Mouse (Mus musculus) kidney, adult 2 months (tissue): ENCODE measurements at regions not wholly inside any gene's neighbourhood (a gene's known extent, or its start where the extent isn't known, plus 50 kb on each side); places are given as distances from the start of the nearest gene placed in this dataset.

Source experiments
- DNase-seq: peaks from one replicate; pipeline ENCODE4 v3.0.0; 2021
- H3K27ac ChIP-seq: fragments of 200-500 bp; 2 replicates; pipeline ENCODE4 v1.5.1; 2012; ENCODE audit warnings: low read depth, low read length, control low read depth, inconsistent platforms; ENCODE audit not compliant: insufficient read depth
- H3K27me3 ChIP-seq: fragments of 200-500 bp; replicated peaks from 2 replicates; pipeline ENCODE4 v1.6.1; 2012; ENCODE audit warnings: mild to moderate bottlenecking, moderate library complexity, low read length, inconsistent platforms; ENCODE audit not compliant: control insufficient read depth, insufficient read depth
- H3K36me3 ChIP-seq: fragments of 200-500 bp; 2 replicates; pipeline ENCODE4 v1.6.1; 2012; ENCODE audit warnings: mild to moderate bottlenecking, moderate library complexity, low read length, inconsistent platforms; ENCODE audit not compliant: control insufficient read depth, insufficient read depth
- H3K4me1 ChIP-seq: fragments of 200-500 bp; 2 replicates; pipeline ENCODE4 v1.6.1; 2011; ENCODE audit warnings: low read length; ENCODE audit not compliant: control insufficient read depth, insufficient read depth
- H3K4me3 ChIP-seq: fragments of 200-500 bp; 2 replicates; pipeline ENCODE4 v1.5.1; 2011; ENCODE audit warnings: mild to moderate bottlenecking, low read depth, low read length, control low read depth; ENCODE audit not compliant: insufficient read depth
- CTCF ChIP-seq: fragments of 200-500 bp; conservative IDR thresholded peaks from 2 replicates; pipeline ENCODE4 v1.5.1; 2011; ENCODE audit warnings: low read depth, mild to moderate bottlenecking, control low read depth, low read length, moderate library complexity, mixed read lengths; ENCODE audit not compliant: insufficient read depth, insufficient read length
- POLR2A ChIP-seq: fragments of 200-500 bp; IDR thresholded peaks from one replicate; pipeline ENCODE4 v1.6.1; 2011; ENCODE audit warnings: low read depth, low read length, control low read depth
- WGBS: fragments of 180-500 bp; shearing (Covaris S2); methylation state at CpG from one replicate; pipeline ENCODE4 v1.1.7; 2018; 5-methylcytosine and 5-hydroxymethylcytosine counted together

- WGBS, result 46% methylated on average over 3 of the region's 3 CpGs
- TF ChIP-seq POLR2A (no peak), CTCF (no peak)
- H3K27me3 ChIP-seq, result no peaks in the 10 kb centered on the region
Measured at GRCm38 (mm10) chr11:111312802-111313201, 246.8 kb downstream of the Kcnj2 start.

GRCm38 (mm10) chr11:111313566-111313965, 247.6 kb downstream of the Kcnj2 start:
- no peak overlapping the region for H3K4me3 ChIP-seq
- no peaks in the 10 kb centered on the region for H3K36me3 ChIP-seq
- whole genome bisulfite sequencing, result 60% methylated on average over 3 of the region's 3 CpGs
- no peaks in the 10 kb centered on the region for H3K4me1 ChIP-seq
- H3K27ac ChIP-seq, result no peak overlapping the region
- no peak for TF ChIP-seq CTCF
- TF ChIP-seq POLR2A, result no peak
- peak; percentile 58 for DNase-seq
- H3K27me3 ChIP-seq, result no peaks in the 10 kb centered on the region

More at GRCm38 (mm10) chr11:111312802-111313201, 246.8 kb downstream of the Kcnj2 start:
- Histone ChIP-seq H3K27ac (no peak overlapping the region), H3K4me3 (no peak overlapping the region), H3K4me1 (no peaks in the 10 kb centered on the region), H3K36me3 (no peaks in the 10 kb centered on the region)
- no peak for DNase-seq

- Histone ChIP-seq H3K4me3 (no peak overlapping the region), H3K36me3 (no peaks in the 10 kb centered on the region), H3K4me1 (no peaks in the 10 kb centered on the region; the same call in 1 of the 2 replicates), H3K27ac (no peak overlapping the region), H3K27me3 (no peaks in the 10 kb centered on the region)
- TF ChIP-seq CTCF (no peak), POLR2A (no peak)
- peak; percentile 82 for DNase-seq
- WGBS, result 35% methylated on average over 5 of the region's 5 CpGs
Measured at GRCm38 (mm10) chr11:111321576-111321975, 255.6 kb downstream of the Kcnj2 start.

- Histone ChIP-seq H3K27me3 (no peaks in the 10 kb centered on the region), H3K4me3 (no peak overlapping the region), H3K27ac (no peak overlapping the region), H3K36me3 (no peaks in the 10 kb centered on the region), H3K4me1 (no peaks in the 10 kb centered on the region; the same call in 1 of the 2 replicates)
- WGBS, result 82% methylated on average over 5 of the region's 5 CpGs
- DNase-seq, result no peak
- TF ChIP-seq CTCF (no peak), POLR2A (no peak)
Measured at GRCm38 (mm10) chr11:111324453-111325010, 258.6 kb downstream of the Kcnj2 start.

GRCm38 (mm10) chr11:111326915-111327314, 261.0 kb downstream of the Kcnj2 start:
- no peaks in the 10 kb centered on the region; the same call in 1 of the 2 replicates for H3K4me1 ChIP-seq
- H3K27ac ChIP-seq, result no peak overlapping the region
- no peak for DNase-seq
- H3K27me3 ChIP-seq, result no peaks in the 10 kb centered on the region
- no peaks in the 10 kb centered on the region for H3K36me3 ChIP-seq
- TF ChIP-seq CTCF (no peak), POLR2A (no peak)
- H3K4me3 ChIP-seq, result no peak overlapping the region
- WGBS, result 75% methylated on average over 3 of the region's 3 CpGs

- H3K4me1 ChIP-seq, result no peaks in the 10 kb centered on the region
- no peaks in the 10 kb centered on the region for H3K27me3 ChIP-seq
- WGBS, result 87% methylated on average over 1 of the region's 1 CpGs
- DNase-seq, result no peak
- no peaks in the 10 kb centered on the region for H3K36me3 ChIP-seq
- no peak overlapping the region for H3K4me3 ChIP-seq
- TF ChIP-seq CTCF (no peak), POLR2A (no peak)
- H3K27ac ChIP-seq, result no peak overlapping the region
Measured at GRCm38 (mm10) chr11:111328258-111328657, 262.3 kb downstream of the Kcnj2 start.

GRCm38 (mm10) chr11:111331592-111331991, 265.6 kb downstream of the Kcnj2 start:
- Histone ChIP-seq H3K4me3 (no peak overlapping the region), H3K4me1 (no peaks in the 10 kb centered on the region), H3K27me3 (no peaks in the 10 kb centered on the region), H3K27ac (no peak overlapping the region), H3K36me3 (no peaks in the 10 kb centered on the region)
- DNase-seq, result no peak
- no peak for TF ChIP-seq POLR2A
- TF ChIP-seq CTCF, result no peak

GRCm38 (mm10) chr11:111333021-111333420, 267.1 kb downstream of the Kcnj2 start:
- WGBS, result 82% methylated on average over 3 of the region's 3 CpGs
- DNase-seq, result no peak
- H3K27ac ChIP-seq, result no peak overlapping the region
- no peaks in the 10 kb centered on the region for H3K4me1 ChIP-seq
- TF ChIP-seq CTCF (no peak), POLR2A (no peak)
- H3K4me3 ChIP-seq, result no peak overlapping the region
- no peaks in the 10 kb centered on the region for H3K27me3 ChIP-seq
- H3K36me3 ChIP-seq, result no peaks in the 10 kb centered on the region
